Mouse (Mus musculus): ENCODE measurements at regions not wholly inside any gene's neighbourhood (a gene's known extent, or its start where the extent isn't known, plus 50 kb on each side); places are given as distances from the start of the nearest gene placed in this dataset.

DNA sequence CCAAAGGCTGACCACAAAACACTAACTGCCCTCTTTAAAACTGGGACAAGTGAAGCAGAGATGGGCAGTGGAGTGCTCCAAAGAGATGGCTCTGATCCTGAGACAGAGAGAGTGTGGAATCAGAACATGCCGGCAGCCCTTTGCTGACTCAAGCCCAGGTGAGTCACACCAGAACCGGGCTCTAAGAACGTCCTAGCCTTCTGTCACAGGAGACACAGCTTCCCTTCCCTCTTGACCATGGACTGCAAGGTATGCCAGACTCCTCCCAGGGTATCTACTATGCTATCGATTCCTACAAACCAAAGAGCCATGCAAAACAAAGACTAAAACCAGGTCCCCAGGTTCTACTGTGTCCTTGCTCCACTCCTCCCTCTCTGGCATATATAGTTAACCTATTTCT is 98.0 kb downstream of the Dhx15 start:
- DNase-seq (ENCODE audit: low read depth, low spot score) = peak; percentile 60

DNA sequence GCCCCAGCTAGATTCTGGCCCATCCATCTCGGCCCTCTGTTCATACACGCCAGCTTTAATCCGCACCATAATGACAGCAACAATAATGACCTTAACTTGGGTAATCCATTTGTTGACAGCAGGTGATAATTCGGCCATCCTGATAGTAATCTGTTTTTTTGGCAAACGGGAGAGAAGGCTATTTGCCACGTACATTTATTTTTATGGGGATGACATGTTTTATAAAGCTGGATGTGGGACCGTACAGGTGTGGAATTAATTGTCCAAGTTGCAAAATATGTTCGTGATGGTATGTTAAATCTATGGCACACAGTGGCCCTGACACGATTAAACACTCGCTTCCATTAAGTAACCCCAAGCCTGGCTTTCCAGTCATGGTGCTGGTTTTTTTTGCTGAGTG is 102.2 kb downstream of the Dhx15 start:
- no peak for DNase-seq (ENCODE audit: low read depth, low spot score)

- DNase-seq (ENCODE audit: low read depth, low spot score) = no peak
Observed at GRCm38 (mm10) chr5:52086766-52087429, 103.4 kb downstream of the Dhx15 start.

DNA sequence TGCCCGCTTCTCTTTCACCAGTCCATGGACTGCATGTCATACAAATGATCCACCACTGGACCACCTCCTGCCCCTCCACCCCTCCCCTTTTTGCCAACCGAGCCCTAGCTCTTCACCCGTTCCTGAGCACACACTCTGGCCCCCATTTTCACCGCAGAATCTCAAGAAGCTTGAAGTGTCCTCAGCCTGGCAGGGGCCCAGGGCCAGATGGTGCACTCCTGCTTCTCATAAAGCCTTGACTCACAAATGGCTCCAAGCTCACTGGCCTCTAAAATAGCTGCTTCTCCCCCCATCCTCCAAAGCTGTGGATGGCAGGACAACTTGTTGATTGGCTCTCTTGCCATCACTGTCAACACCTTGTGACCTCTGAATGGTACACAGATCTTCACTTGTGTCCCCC is 110.0 kb downstream of the Dhx15 start:
- DNase-seq (ENCODE audit: low read depth, low spot score) = no peak

DNA sequence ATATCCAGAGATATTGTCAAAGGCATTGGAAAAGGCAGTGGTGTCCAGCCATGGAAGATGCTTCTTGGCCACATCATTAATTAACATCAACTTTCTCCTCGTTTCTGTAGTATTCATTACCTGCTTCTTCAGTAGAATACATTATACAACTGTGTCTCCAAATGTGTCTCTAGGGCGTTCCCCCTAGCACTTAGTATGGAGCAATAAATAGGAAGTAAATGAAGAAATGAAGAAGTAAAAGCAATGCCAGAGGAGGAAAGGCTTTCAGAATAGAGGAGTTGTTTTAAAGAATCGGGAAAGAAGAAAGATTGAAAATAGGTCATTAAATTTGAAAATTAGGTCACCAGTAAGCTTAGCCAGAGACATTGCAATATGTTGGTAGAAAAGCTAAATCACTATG is 112.6 kb downstream of the Dhx15 start:
- no peak for DNase-seq (ENCODE audit: low read depth, low spot score)

DNA sequence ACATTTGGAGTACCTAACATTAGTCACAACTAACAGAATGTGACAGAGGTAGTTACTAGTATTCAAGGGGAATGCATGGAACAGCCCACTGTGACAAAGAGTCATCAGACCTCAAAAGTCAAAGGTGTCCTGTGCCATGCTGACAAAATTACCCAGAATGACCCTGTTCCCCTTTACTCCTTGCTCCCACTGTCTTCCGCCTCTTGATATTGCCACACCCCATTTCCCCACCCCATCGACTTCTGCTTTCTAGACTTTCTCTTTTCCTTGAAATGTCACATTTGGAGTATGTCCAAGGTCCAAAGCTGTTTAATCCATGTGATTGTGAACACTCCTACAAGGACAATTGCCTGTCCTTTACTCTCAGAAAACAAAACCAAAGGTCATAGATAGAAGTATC is 115.2 kb downstream of the Dhx15 start:
- DNase-seq (ENCODE audit: low read depth, low spot score) = no peak

DNA sequence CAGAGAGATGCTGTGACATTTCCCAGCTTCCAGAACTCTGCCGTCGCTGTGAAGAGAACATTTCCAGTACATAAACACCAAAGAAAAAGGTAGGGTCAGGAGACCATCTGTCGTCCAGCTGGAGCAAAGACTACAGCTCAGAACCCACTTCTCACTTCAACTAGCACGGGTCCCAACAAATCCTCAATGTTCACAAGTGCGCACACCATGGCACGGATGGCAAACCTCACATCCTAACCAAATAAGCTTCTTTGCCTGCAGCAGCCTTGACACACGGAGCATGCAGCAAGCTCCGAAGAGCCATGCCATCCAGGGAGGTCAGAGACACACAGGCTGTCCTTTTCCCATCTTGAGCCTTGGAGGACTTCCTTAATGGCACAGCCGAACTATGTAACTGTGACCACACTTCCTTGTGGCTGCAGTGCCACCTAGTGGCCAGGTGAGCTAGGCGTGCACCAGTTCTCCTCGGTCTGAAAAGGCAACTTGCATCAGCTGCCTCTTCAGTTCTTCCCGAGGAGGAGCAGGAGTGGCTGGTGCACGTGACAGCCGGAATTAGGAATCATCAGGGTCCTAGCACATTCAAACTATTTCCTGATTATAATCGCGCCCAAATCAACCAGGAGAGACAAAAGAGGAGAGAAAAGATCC is 125.4 kb downstream of the Dhx15 start:
- peak; percentile 95 for DNase-seq (ENCODE audit: low read depth, low spot score)

DNA sequence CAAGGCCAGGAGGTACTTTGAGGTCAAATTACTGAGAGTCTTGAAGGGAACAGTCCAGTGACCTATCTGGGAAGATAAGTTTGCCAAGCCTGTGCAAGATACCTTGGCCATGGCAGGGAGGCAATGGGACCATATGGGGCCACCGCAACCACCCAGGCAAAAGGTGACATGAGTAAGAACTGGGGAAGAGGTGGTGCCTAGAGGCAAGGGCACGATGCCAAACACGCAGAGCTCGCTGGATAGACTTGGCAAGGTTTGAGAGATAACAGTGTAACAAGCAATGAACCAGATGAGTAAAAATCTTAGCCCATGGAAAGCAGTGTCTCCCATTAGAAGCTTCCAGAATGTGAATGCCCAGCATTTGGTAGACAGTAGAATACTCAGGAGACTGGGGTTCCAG is 128.1 kb downstream of the Dhx15 start:
- DNase-seq (ENCODE audit: low read depth, low spot score) = peak; percentile 46

DNA sequence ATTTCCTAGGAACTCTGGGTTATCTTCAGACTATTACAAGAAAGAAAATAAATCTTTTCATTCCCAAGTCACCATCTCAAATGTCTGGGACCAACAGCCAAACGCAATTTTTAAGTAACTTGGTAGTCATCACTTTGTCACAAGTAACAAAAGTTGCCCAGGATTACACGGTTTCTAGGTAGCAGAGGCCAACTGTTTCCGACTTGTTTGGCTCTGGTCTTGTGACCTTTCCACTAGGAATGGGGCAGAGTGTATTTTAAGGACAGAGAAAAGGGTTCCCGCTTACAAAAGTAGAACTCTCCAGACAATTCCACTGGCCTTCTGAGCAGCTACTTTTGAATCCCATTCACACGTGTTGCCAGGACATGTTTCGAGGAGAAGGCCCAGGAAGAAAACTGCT is 129.1 kb downstream of the Dhx15 start:
- DNase-seq (ENCODE audit: low read depth, low spot score) = no peak

DNA sequence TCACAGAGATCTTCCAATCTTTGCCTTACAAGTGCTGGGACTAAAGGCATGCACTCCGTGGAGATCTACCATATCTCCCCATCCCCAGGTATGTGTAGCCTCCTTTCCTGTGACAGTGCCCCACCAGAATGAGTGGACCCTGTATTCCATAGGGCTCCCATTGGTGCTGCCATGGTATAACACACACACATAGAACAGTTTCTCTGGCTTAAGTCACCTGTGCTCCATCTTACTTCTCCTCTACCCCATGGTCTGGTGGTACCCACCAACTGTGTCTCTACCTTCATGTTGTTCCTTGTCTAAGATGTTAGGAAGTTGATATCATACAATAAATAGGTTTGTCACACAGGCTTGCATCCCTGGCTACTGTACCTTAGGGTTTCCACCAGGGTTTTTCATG is 133.1 kb downstream of the Dhx15 start:
- DNase-seq (ENCODE audit: low read depth, low spot score) = no peak

GRCm38 (mm10) chr5:52052072-52052465 is 138.2 kb downstream of the Dhx15 start:
- DNase-seq (ENCODE audit: low read depth, low spot score) = no peak

DNA sequence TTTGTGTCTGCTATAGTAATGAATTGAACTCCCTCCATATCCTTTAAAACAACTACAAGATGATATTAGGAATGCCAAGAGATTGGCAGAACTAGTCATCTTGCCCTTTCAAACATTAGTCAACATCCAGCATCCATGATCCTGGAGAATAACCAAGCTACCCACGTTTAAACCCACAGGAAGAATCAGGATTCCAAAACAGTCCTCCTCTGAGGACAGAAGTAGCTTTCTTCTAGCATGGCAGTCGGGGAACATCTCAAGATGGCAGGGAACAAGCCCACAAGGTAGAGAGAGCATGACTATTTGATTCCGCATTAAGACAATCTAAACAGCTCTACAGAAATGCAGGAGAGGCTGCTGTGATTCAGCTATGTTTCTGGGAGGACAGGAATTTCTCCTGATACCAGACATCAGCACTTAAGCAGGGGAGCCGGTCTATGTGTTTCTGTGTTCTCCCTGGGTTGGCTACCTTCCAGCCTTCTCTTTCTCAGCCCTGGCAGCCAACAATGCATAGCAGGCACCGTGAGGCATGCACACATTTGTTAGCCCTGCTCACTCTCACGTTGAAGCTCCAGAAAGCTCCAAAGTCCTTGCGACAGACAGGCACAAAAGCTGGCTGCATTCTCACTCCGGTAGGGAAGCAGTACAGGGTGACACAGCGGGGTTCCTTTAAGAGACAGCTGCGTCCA is 138.8 kb downstream of the Dhx15 start:
- DNase-seq (ENCODE audit: low read depth, low spot score) = no peak

- DNase-seq (ENCODE audit: low read depth, low spot score) = no peak
Observed at GRCm38 (mm10) chr5:52048790-52049189, 141.5 kb downstream of the Dhx15 start.

DNA sequence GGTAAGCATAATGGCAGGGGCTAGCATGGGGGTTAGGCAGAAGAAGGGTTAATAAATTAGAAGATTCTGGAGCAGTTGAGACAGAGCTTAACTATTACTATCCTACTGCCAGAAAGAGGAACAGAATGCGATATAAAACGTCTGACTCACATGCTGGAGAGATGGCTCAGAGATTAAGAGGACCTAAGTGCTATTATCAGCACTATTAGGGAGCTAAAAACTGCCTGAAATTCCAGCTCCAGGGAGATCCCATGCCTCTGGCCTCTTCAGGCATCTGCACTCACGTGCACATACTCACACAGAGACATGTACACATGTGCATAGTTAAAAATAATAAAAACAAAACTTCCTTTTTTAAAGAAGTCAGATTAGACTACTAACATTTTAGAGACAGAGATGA is 143.6 kb downstream of the Dhx15 start:
- DNase-seq (ENCODE audit: low read depth, low spot score) = no peak

GRCm38 (mm10) chr5:52044101-52044500 is 146.2 kb downstream of the Dhx15 start:
- no peak for DNase-seq (ENCODE audit: low read depth, low spot score)

- DNase-seq (ENCODE audit: low read depth, low spot score) = no peak
Observed at GRCm38 (mm10) chr5:52041447-52041846, 148.9 kb downstream of the Dhx15 start.

- no peak for DNase-seq (ENCODE audit: low read depth, low spot score)
Observed at GRCm38 (mm10) chr5:52040427-52041312, 149.6 kb downstream of the Dhx15 start.

GRCm38 (mm10) chr5:52035339-52035738 is 155.0 kb downstream of the Dhx15 start:
- DNase-seq (ENCODE audit: low read depth, low spot score) = peak; percentile 89

DNA sequence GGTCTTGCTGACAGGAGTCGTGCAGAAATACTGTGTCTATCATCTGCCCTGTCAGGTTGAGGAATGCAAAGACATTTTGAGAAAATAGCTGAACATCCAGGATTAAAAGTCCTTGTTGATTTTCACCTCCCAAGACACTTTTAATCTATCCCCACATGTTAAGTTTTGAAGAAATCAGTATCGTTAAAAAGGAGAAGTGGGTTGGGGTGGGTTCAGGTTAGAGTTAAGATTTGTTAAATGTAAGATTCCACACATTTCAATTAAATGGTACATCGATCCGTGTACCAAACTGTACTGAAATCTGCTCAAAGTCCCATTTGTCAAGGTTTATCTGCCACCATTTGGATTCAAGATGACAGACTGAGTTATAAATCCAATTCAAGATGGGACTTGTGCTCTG is 162.8 kb downstream of the Dhx15 start:
- no peak for DNase-seq (ENCODE audit: low read depth, low spot score)

DNA sequence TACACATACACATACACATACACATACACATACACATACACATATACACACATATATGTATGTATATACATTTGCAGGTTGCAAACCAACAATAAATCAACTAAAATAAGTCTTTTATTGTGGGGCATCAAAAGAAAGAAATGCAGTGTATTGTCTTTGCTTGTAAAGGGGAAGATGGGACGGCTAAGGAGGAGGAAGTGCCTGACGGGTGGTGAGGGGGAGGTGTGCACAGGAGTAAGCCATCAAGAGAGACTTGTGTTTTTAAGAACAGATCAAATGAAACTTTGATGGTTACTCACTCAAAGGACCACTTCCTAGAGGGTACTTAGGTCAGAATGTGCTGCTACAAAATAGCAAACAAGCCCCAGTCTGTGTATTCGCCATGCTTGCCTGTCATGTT is 164.2 kb downstream of the Dhx15 start:
- no peak for DNase-seq (ENCODE audit: low read depth, low spot score)

DNA sequence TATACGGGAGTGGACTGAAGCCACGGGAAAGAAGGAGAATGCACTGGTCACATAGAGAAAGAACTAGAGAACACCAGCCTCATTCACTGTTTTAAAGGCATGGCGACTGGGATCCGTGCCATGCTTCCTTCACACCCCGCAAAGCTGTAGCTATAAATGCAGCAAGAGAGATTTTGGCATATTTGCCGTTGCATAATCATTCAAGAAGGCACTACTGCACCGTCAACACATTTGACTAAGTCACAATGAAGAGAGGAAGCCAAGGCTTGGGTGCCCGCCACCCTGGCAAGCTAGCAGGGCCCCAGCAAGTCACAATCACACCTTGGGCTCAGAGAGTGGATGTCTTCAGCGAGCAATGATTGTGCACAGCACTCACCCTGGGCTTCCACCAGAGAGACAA is 167.1 kb downstream of the Dhx15 start:
- DNase-seq (ENCODE audit: low read depth, low spot score) = no peak

DNA sequence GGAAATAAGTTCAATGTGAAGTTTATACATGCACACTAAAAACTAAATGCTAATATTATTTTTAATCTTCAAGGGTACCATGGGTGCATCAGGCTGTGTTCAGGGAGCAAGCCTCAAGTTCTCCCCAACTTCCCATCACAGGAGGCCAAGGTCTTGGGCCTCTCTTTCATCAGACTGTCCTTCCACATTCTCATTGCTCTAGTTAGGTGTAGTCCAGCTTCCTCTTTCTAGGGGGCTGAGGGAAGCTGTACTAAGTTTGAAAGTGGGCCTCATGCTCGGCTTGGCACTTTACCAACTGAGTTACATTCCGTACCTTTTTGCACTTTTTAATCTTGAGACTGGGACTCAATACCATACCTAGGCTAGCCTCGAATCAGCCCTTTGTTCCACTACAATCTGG is 173.3 kb downstream of the Dhx15 start:
- DNase-seq (ENCODE audit: low read depth, low spot score) = no peak

Measured in 3T3-L1 (cell line).